Mouse (Mus musculus) spleen, adult 2 months (tissue): ENCODE results near the gene Ctf1. TPM values are rescaled to one million over a fixed set of nuclear protein-coding genes. Genes with fewer than 3 reads are reported as not detected.
"Not testable (repeated sequence)": the region's sequence is repeated elsewhere in the genome, so short reads cannot be mapped to it uniquely, and the experiment has no call there.

ENCODE experiments used
- DNase-seq, 2 experiments: peaks; one replicate each; pipeline versions ENCODE4 v3.0.0 to v3.0.0-alpha.2; 2012 to 2021; ENCODE audit warnings: low spot score in 2 of 2, low read depth in 1 of 2
- H3K27ac ChIP-seq: fragments of 200-500 bp; 2 replicates; pipeline ENCODE4 v1.5.1; 2012; ENCODE audit warnings: low read length, inconsistent platforms; ENCODE audit not compliant: insufficient read depth
- H3K27me3 ChIP-seq: fragments of 200-500 bp; 2 replicates; pipeline ENCODE4 v1.6.1; 2012; ENCODE audit warnings: mild to moderate bottlenecking, moderate library complexity, low read length, inconsistent platforms; ENCODE audit not compliant: control insufficient read depth, insufficient read depth
- H3K36me3 ChIP-seq: fragments of 200-500 bp; 2 replicates; pipeline ENCODE4 v1.6.1; 2012; ENCODE audit warnings: mild to moderate bottlenecking, low read length, inconsistent platforms; ENCODE audit not compliant: control insufficient read depth, insufficient read depth
- H3K4me1 ChIP-seq: fragments of 200-500 bp; 2 replicates; pipeline ENCODE4 v1.6.1; 2011; ENCODE audit warnings: inconsistent platforms; ENCODE audit not compliant: control insufficient read depth, insufficient read depth, insufficient read length
- H3K4me3 ChIP-seq: fragments of 200-500 bp; 2 replicates; pipeline ENCODE4 v1.5.1; 2011; ENCODE audit warnings: mild to moderate bottlenecking, inconsistent platforms; ENCODE audit not compliant: insufficient read depth, insufficient read length; ENCODE audit errors: extremely low read depth
- CTCF ChIP-seq: fragments of 200-500 bp; IDR thresholded peaks from 2 replicates; pipeline ENCODE4 v1.5.1; 2011; ENCODE audit warnings: mild to moderate bottlenecking, inconsistent platforms; ENCODE audit not compliant: insufficient read depth, insufficient read length, insufficient replicate concordance; ENCODE audit errors: extremely low read depth
- POLR2A ChIP-seq: fragments of 200-500 bp; IDR thresholded peaks from 2 replicates; pipeline ENCODE4 v1.6.1; 2011; ENCODE audit warnings: low read depth, low read length, inconsistent platforms
- WGBS: fragments of 180-500 bp; shearing (Covaris S2); methylation state at CpG from one replicate; pipeline ENCODE4 v1.1.7; 2018; 5-methylcytosine and 5-hydroxymethylcytosine counted together
- polyA plus RNA-seq: library from polyadenylated mRNA; depleted of rRNA; stranded (reverse); fragments of >200 nt; gene quantifications from 2 replicates; pipeline ENCODE4 v1.2.3, GENCODE M21; 2012

The Ctf1 gene
- polyA plus RNA-seq, 1 experiment = 0.91 TPM

DNA sequence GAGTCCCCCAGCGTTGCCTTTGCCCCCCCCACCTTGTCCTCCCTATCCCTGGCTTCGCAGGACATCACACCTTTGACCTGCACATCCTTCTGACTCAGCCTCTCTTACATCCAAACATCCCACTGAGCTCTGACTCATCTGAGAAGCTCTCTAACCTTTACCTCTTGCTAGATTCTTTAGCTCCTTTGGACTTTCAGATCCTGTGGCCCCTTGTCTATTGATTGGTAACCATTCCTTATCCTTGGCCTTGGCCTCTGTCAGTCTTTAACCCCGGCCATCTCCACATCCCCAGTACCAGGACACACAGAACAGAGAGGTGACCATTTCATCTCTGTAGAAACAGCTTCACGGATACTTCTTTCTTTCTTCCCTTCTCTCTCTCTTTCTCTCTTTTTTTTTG, 17.6 kb downstream of the Ctf1 start:
- H3K36me3 ChIP-seq = no peaks in the 10 kb centered on the region
- H3K27me3 ChIP-seq = no peaks in the 10 kb centered on the region
- WGBS = 71% methylated on average over 4 of the region's 4 CpGs
- H3K4me3 ChIP-seq = no peak overlapping the region
- H3K27ac ChIP-seq = no peak overlapping the region
- no peaks in the 10 kb centered on the region; the same call in 1 of the 2 replicates for H3K4me1 ChIP-seq
- no peak for TF ChIP-seq POLR2A
- DNase-seq = no peak

- H3K36me3 ChIP-seq, DNase-seq, H3K27ac ChIP-seq, H3K4me3 ChIP-seq, H3K27me3 ChIP-seq, H3K4me1 ChIP-seq: not testable (repeated sequence)
- no CpG with 5 or more reads among the region's 5 CpGs for WGBS
These were observed 19.5 kb downstream of the Ctf1 start, which contains the start of gene Ctf2 for GRCm38 (mm10) chr7:127732066-127732465. Gene Ctf2 (minus strand): TSS chr7:127732166.

GRCm38 (mm10) chr7:127744366-127745045, 32.0 kb downstream of the Ctf1 start, which contains the start of gene Fbxl19:
Gene Fbxl19 (plus strand): TSS chr7:127744543.
- Histone ChIP-seq H3K4me3 (peak within 1 kb of the TSS; percentile 87), H3K4me1 (peaks cover 6% of the 10 kb centered on the region; the same call in 1 of the 2 replicates), H3K27ac (peak within 1 kb of the TSS; percentile 42; the same call in 1 of the 2 replicates), H3K36me3 (no peaks in the 10 kb centered on the region; the same call in 1 of the 2 replicates), H3K27me3 (no peaks in the 10 kb centered on the region)
- under 1% methylated on average over 26 of the region's 26 CpGs for WGBS
- DNase-seq = peak; percentile 47 to 65
- TF ChIP-seq POLR2A = no peak

DNA sequence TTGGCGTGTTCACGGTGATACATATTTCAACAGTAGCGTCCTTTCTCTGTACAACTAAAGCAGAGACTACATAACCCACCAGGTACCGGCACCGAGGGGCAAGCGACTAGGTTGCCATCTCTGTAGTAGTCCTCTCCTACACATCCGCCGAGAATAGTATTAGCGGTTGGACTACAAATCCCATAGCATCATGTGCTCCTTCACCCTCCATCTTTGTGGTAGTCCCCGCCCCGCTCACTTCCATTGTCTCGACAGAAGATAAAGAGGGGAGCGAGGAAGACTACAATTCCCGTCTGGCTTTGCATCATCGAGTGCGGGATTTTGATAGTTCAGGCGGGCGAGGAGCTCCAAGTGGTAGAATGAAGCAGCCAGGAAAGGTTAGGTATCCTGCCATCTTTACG, 32.7 kb downstream of the Ctf1 start:
- Histone ChIP-seq H3K27me3 (no peaks in the 10 kb centered on the region), H3K4me3 (peak overlapping the region; percentile 87), H3K36me3 (no peaks in the 10 kb centered on the region; the same call in 1 of the 2 replicates), H3K27ac (peak overlapping the region; percentile 87), H3K4me1 (peaks cover 6% of the 10 kb centered on the region; the same call in 1 of the 2 replicates)
- under 1% methylated on average over 19 of the region's 19 CpGs for WGBS
- peak; percentile 85 to 86 for DNase-seq
- TF ChIP-seq CTCF (no peak), POLR2A (no peak)

- peaks cover 1% of the 10 kb centered on the region; the same call in 1 of the 2 replicates for H3K36me3 ChIP-seq
- DNase-seq = peak; percentile 63 to 64
- under 1% methylated on average over 37 of the region's 39 CpGs for WGBS
These were observed 33.3 kb downstream of the Ctf1 start for GRCm38 (mm10) chr7:127745652-127746493.

DNA sequence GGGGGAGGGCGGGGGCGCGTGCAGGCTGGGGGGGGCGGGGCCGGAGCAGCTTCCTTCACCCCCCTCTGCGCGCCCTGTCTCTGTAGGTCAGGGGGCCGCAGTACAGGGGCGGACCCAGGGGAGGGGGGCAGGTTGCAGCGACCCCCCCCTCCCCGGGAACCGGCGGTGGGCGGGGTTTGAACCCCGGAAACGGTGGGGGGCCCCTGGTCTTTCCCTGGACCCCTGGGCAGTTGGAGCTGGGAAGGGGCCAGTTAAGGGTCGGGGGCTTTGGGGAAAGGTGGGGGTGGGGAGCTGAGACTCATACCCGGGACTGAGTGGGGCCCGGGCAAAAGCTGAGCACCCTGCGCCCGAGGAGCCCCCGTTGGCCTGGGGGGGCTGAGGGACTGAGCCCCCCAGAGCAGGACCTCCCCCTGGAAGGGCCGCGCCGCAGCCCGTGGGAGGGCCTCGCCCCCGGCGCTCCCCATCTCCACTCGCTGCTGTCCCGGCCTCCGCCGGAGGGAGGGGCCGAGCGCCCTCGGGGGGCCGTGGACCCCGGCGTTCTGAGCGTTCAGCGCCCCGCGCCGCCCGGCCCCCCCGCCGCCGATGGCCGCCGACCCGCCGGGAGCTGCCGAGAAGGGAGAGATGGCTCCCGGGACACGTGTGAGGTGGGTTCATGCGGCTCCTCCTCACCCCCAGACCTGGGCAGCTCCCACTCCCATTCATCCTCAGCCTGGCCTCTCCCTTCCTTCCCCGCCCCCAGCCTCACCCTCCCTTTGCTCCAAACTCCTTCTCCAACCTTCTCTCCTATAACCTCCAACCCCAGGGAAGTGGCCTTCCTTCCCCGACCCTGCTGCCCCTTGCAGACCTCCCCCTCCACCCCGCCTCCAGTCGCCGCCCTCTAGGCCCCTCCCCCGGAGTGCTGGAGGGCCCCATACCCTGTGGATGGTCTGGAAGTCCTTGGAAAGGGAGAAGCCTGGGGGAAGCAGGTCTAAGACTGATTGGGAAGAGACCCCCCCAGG, 34.3 kb downstream of the Ctf1 start:
- H3K4me1 ChIP-seq = peaks cover 6% of the 10 kb centered on the region; the same call in 1 of the 2 replicates
- peak overlapping the region; percentile 87 for H3K4me3 ChIP-seq
- H3K27ac ChIP-seq = no peak overlapping the region
- 2% methylated on average over 57 of the region's 62 CpGs for WGBS
- TF ChIP-seq POLR2A (no peak), CTCF (no peak)
- no peaks in the 10 kb centered on the region for H3K27me3 ChIP-seq
- no peak for DNase-seq
- H3K36me3 ChIP-seq = peaks cover 5% of the 10 kb centered on the region

More at GRCm38 (mm10) chr7:127745652-127746493, 33.3 kb downstream of the Ctf1 start:
- Histone ChIP-seq H3K4me1 (peaks cover 6% of the 10 kb centered on the region; the same call in 1 of the 2 replicates), H3K27me3 (no peaks in the 10 kb centered on the region), H3K4me3 (peak overlapping the region; percentile 87), H3K27ac (peak overlapping the region; percentile 87)
- no peak for TF ChIP-seq POLR2A
- TF ChIP-seq CTCF = no peak
